Mouse (Mus musculus): Measurements from ENCODE around the gene Fbxo22. TPM values are rescaled to one million over a fixed set of nuclear protein-coding genes. Genes with fewer than 3 reads are reported as not detected.
"Not testable (repeated sequence)": the region's sequence is repeated elsewhere in the genome, so short reads cannot be mapped to it uniquely, and the experiment has no call there.

The Fbxo22 gene
- polyA plus RNA-seq, 1 experiment from 2014 or later, result 84.3 TPM

GRCm38 (mm10) chr9:55232110-55232509 is 23.4 kb downstream of the Fbxo22 start:
- WGBS, result 94% methylated on average over 5 of the region's 5 CpGs
- no peaks in the 10 kb centered on the region for H3K9me3 ChIP-seq (ENCODE audit: control insufficient read depth, low read length)
- H3K27me3 ChIP-seq (replicated peaks; ENCODE audit: control insufficient read depth, insufficient read depth, low read length), result no peaks in the 10 kb centered on the region
- no peaks in the 10 kb centered on the region for H3K4me1 ChIP-seq (ENCODE audit: control insufficient read depth, insufficient read depth, low read depth, low read length)
- ATAC-seq, result no peak
- H3K4me3 ChIP-seq (ENCODE audit: low read length), result no peak overlapping the region
- H3K4me2 ChIP-seq (ENCODE audit: low read length), result no peak overlapping the region
- no peak overlapping the region for H3K9ac ChIP-seq (ENCODE audit: low read depth, low read length)
- H3K27ac ChIP-seq (ENCODE audit: low read depth, low read length), result no peak overlapping the region
- no peaks in the 10 kb centered on the region for H3K36me3 ChIP-seq (ENCODE audit: control insufficient read depth, insufficient read depth, low read length)

- 91% methylated on average over 7 of the region's 7 CpGs for WGBS
- H3K27ac ChIP-seq (ENCODE audit: low read depth, low read length), result no peak overlapping the region
- H3K4me2 ChIP-seq (ENCODE audit: low read length), result no peak overlapping the region
- H3K4me3 ChIP-seq (ENCODE audit: low read length), result no peak overlapping the region
- H3K9ac ChIP-seq (ENCODE audit: low read depth, low read length), result no peak overlapping the region
- no peaks in the 10 kb centered on the region for H3K4me1 ChIP-seq (ENCODE audit: control insufficient read depth, insufficient read depth, low read depth, low read length)
- no peaks in the 10 kb centered on the region for H3K9me3 ChIP-seq (ENCODE audit: control insufficient read depth, low read length)
- no peaks in the 10 kb centered on the region for H3K36me3 ChIP-seq (ENCODE audit: control insufficient read depth, insufficient read depth, low read length)
- ATAC-seq, result no peak
- no peaks in the 10 kb centered on the region for H3K27me3 ChIP-seq (replicated peaks; ENCODE audit: control insufficient read depth, insufficient read depth, low read length)
Observed at GRCm38 (mm10) chr9:55232586-55232985, 23.9 kb downstream of the Fbxo22 start.

GRCm38 (mm10) chr9:55233076-55233475 is 24.4 kb downstream of the Fbxo22 start:
- WGBS, result 73% methylated on average over 11 of the region's 11 CpGs
- not testable (repeated sequence) for H3K27me3 ChIP-seq (replicated peaks; ENCODE audit: control insufficient read depth, insufficient read depth, low read length); H3K4me2 ChIP-seq (ENCODE audit: low read length); H3K4me1 ChIP-seq (ENCODE audit: control insufficient read depth, insufficient read depth, low read depth, low read length); H3K9me3 ChIP-seq (ENCODE audit: control insufficient read depth, low read length); H3K27ac ChIP-seq (ENCODE audit: low read depth, low read length); H3K4me3 ChIP-seq (ENCODE audit: low read length); H3K9ac ChIP-seq (ENCODE audit: low read depth, low read length); H3K36me3 ChIP-seq (ENCODE audit: control insufficient read depth, insufficient read depth, low read length); ATAC-seq

GRCm38 (mm10) chr9:55236235-55237165 is 27.8 kb downstream of the Fbxo22 start:
- no peaks in the 10 kb centered on the region for H3K36me3 ChIP-seq (ENCODE audit: control insufficient read depth, insufficient read depth, low read length)
- no peak overlapping the region for H3K4me3 ChIP-seq (ENCODE audit: low read length)
- no peaks in the 10 kb centered on the region for H3K27me3 ChIP-seq (replicated peaks; ENCODE audit: control insufficient read depth, insufficient read depth, low read length)
- ATAC-seq, result no peak
- 74% methylated on average over 13 of the region's 13 CpGs for WGBS
- no peak overlapping the region for H3K9ac ChIP-seq (ENCODE audit: low read depth, low read length)
- no peak overlapping the region for H3K27ac ChIP-seq (ENCODE audit: low read depth, low read length)
- H3K4me2 ChIP-seq (ENCODE audit: low read length), result no peak overlapping the region
- no peaks in the 10 kb centered on the region for H3K4me1 ChIP-seq (ENCODE audit: control insufficient read depth, insufficient read depth, low read depth, low read length)
- no peaks in the 10 kb centered on the region for H3K9me3 ChIP-seq (ENCODE audit: control insufficient read depth, low read length)

GRCm38 (mm10) chr9:55240852-55241251 is 32.1 kb downstream of the Fbxo22 start:
- Histone ChIP-seq H3K4me1 (ENCODE audit: control insufficient read depth, insufficient read depth, low read depth, low read length) (no peaks in the 10 kb centered on the region), H3K9me3 (ENCODE audit: control insufficient read depth, low read length) (no peaks in the 10 kb centered on the region), H3K9ac (ENCODE audit: low read depth, low read length) (no peak overlapping the region), H3K4me2 (ENCODE audit: low read length) (no peak overlapping the region), H3K4me3 (ENCODE audit: low read length) (no peak overlapping the region), H3K27me3 (replicated peaks; ENCODE audit: control insufficient read depth, insufficient read depth, low read length) (no peaks in the 10 kb centered on the region), H3K27ac (ENCODE audit: low read depth, low read length) (no peak overlapping the region), H3K36me3 (ENCODE audit: control insufficient read depth, insufficient read depth, low read length) (no peaks in the 10 kb centered on the region)
- ATAC-seq, result no peak
- WGBS, result 85% methylated on average over 5 of the region's 5 CpGs

- Histone ChIP-seq H3K9ac (ENCODE audit: low read depth, low read length) (no peak overlapping the region), H3K4me2 (ENCODE audit: low read length) (peak overlapping the region; percentile 38), H3K27ac (ENCODE audit: low read depth, low read length) (no peak overlapping the region), H3K27me3 (replicated peaks; ENCODE audit: control insufficient read depth, insufficient read depth, low read length) (no peaks in the 10 kb centered on the region), H3K4me1 (ENCODE audit: control insufficient read depth, insufficient read depth, low read depth, low read length) (no peaks in the 10 kb centered on the region), H3K36me3 (ENCODE audit: control insufficient read depth, insufficient read depth, low read length) (no peaks in the 10 kb centered on the region), H3K4me3 (ENCODE audit: low read length) (peak overlapping the region; percentile 22; the same call in 1 of the 2 replicates), H3K9me3 (ENCODE audit: control insufficient read depth, low read length) (no peaks in the 10 kb centered on the region)
- no peak for ATAC-seq
- 43% methylated on average over 24 of the region's 24 CpGs for WGBS
Observed at GRCm38 (mm10) chr9:55241863-55242685, 33.3 kb downstream of the Fbxo22 start.

- Histone ChIP-seq H3K4me1 (ENCODE audit: control insufficient read depth, insufficient read depth, low read depth, low read length) (no peaks in the 10 kb centered on the region), H3K4me2 (ENCODE audit: low read length) (no peak overlapping the region), H3K4me3 (ENCODE audit: low read length) (no peak overlapping the region), H3K36me3 (ENCODE audit: control insufficient read depth, insufficient read depth, low read length) (no peaks in the 10 kb centered on the region), H3K27me3 (replicated peaks; ENCODE audit: control insufficient read depth, insufficient read depth, low read length) (no peaks in the 10 kb centered on the region), H3K9ac (ENCODE audit: low read depth, low read length) (no peak overlapping the region), H3K9me3 (ENCODE audit: control insufficient read depth, low read length) (no peaks in the 10 kb centered on the region), H3K27ac (ENCODE audit: low read depth, low read length) (no peak overlapping the region)
- WGBS, result 89% methylated on average over 3 of the region's 3 CpGs
- no peak for ATAC-seq
Observed at GRCm38 (mm10) chr9:55243280-55243679, 34.6 kb downstream of the Fbxo22 start.

- no peak for ATAC-seq
- H3K27me3 ChIP-seq (replicated peaks; ENCODE audit: control insufficient read depth, insufficient read depth, low read length), result no peaks in the 10 kb centered on the region
- no peaks in the 10 kb centered on the region for H3K36me3 ChIP-seq (ENCODE audit: control insufficient read depth, insufficient read depth, low read length)
- H3K9ac ChIP-seq (ENCODE audit: low read depth, low read length), result no peak overlapping the region
- no peaks in the 10 kb centered on the region for H3K9me3 ChIP-seq (ENCODE audit: control insufficient read depth, low read length)
- WGBS, result 84% methylated on average over 3 of the region's 3 CpGs
- no peaks in the 10 kb centered on the region for H3K4me1 ChIP-seq (ENCODE audit: control insufficient read depth, insufficient read depth, low read depth, low read length)
- no peak overlapping the region for H3K4me2 ChIP-seq (ENCODE audit: low read length)
- H3K27ac ChIP-seq (ENCODE audit: low read depth, low read length), result no peak overlapping the region
- H3K4me3 ChIP-seq (ENCODE audit: low read length), result no peak overlapping the region
Observed at GRCm38 (mm10) chr9:55244079-55244478, 35.4 kb downstream of the Fbxo22 start.

GRCm38 (mm10) chr9:55245057-55245750 is 36.5 kb downstream of the Fbxo22 start:
- WGBS, result 89% methylated on average over 1 of the region's 1 CpGs
- not testable (repeated sequence) for H3K9ac ChIP-seq (ENCODE audit: low read depth, low read length); H3K4me2 ChIP-seq (ENCODE audit: low read length); H3K27me3 ChIP-seq (replicated peaks; ENCODE audit: control insufficient read depth, insufficient read depth, low read length); H3K4me3 ChIP-seq (ENCODE audit: low read length); H3K36me3 ChIP-seq (ENCODE audit: control insufficient read depth, insufficient read depth, low read length); ATAC-seq; H3K27ac ChIP-seq (ENCODE audit: low read depth, low read length); H3K9me3 ChIP-seq (ENCODE audit: control insufficient read depth, low read length); H3K4me1 ChIP-seq (ENCODE audit: control insufficient read depth, insufficient read depth, low read depth, low read length)
